Mouse (Mus musculus) G1E (cell line): ENCODE data around the gene Pigl.

ENCODE experiments used
- CTCF ChIP-seq: IDR thresholded peaks from 2 replicates; pipeline ENCODE4 v1.5.1; 2012; ENCODE audit warnings: low read depth, low read length, inconsistent platforms, mixed read lengths
- GATA1 ChIP-seq: IDR thresholded peaks from 2 replicates; pipeline ENCODE4 v1.6.1; 2012; ENCODE audit warnings: borderline replicate concordance, low read length, inconsistent platforms, mixed read lengths
- GATA2 ChIP-seq: IDR thresholded peaks from 2 replicates; pipeline ENCODE4 v1.6.1; 2012; ENCODE audit warnings: low read depth, low read length, inconsistent platforms, borderline replicate concordance
- POLR2AphosphoS5 ChIP-seq: IDR thresholded peaks from 2 replicates; pipeline ENCODE4 v1.6.1; 2012; ENCODE audit warnings: low read depth, low read length, inconsistent platforms; ENCODE audit not compliant: insufficient replicate concordance
- TAL1 ChIP-seq: conservative IDR thresholded peaks from 2 replicates; pipeline ENCODE4 v1.6.1; 2012; ENCODE audit warnings: low read depth, low read length, inconsistent platforms, mixed read lengths

GRCm38 (mm10) chr11:62478931-62479330, 20.7 kb downstream of the Pigl start:
- no peak for TF ChIP-seq TAL1
- TF ChIP-seq CTCF: no peak
- TF ChIP-seq GATA1: no peak
- no peak for TF ChIP-seq POLR2AphosphoS5
- no peak for TF ChIP-seq GATA2
